Mouse (Mus musculus) G1E (cell line): ENCODE measurements at regions not wholly inside any gene's neighbourhood (a gene's known extent, or its start where the extent isn't known, plus 50 kb on each side); places are given as distances from the start of the nearest gene placed in this dataset.

ENCODE experiments used
- ATAC-seq: 2 replicates; pipeline ENCODE4 v1.8.0; 2016; ENCODE audit warnings: mild to moderate bottlenecking; ENCODE audit not compliant: insufficient number of reproducible peaks, poor library complexity, low FRiP score, severe bottlenecking; ENCODE audit errors: extremely low read depth
- DNase-seq: peaks from one replicate; pipeline ENCODE4 v3.0.0; 2012; ENCODE audit warnings: low spot score
- H3K27me3 ChIP-seq: 2 replicates; pipeline ENCODE4 v1.6.1; 2012; ENCODE audit warnings: mild to moderate bottlenecking, low read length, inconsistent platforms; ENCODE audit not compliant: insufficient read depth
- H3K36me3 ChIP-seq: replicated peaks from 2 replicates; pipeline ENCODE3; 2012; ENCODE audit warnings: mild to moderate bottlenecking, inconsistent platforms
- H3K4me1 ChIP-seq: 2 replicates; pipeline ENCODE4 v1.6.1; 2012; ENCODE audit warnings: low read depth, low read length, inconsistent platforms, mixed read lengths; ENCODE audit not compliant: insufficient read depth
- H3K4me3 ChIP-seq: 2 replicates; pipeline ENCODE4 v1.5.1; 2012; ENCODE audit warnings: low read depth, mild to moderate bottlenecking, inconsistent platforms, low read length, moderate library complexity, mixed read lengths
- H3K9me3 ChIP-seq: replicated peaks from 2 replicates; pipeline ENCODE4 v1.6.1; 2012; ENCODE audit warnings: inconsistent platforms
- CTCF ChIP-seq: IDR thresholded peaks from 2 replicates; pipeline ENCODE4 v1.5.1; 2012; ENCODE audit warnings: low read depth, low read length, inconsistent platforms, mixed read lengths
- GATA1 ChIP-seq: IDR thresholded peaks from 2 replicates; pipeline ENCODE4 v1.6.1; 2012; ENCODE audit warnings: borderline replicate concordance, low read length, inconsistent platforms, mixed read lengths
- GATA2 ChIP-seq: IDR thresholded peaks from 2 replicates; pipeline ENCODE4 v1.6.1; 2012; ENCODE audit warnings: low read depth, low read length, inconsistent platforms, borderline replicate concordance
- POLR2AphosphoS5 ChIP-seq: IDR thresholded peaks from 2 replicates; pipeline ENCODE4 v1.6.1; 2012; ENCODE audit warnings: low read depth, low read length, inconsistent platforms; ENCODE audit not compliant: insufficient replicate concordance
- TAL1 ChIP-seq: conservative IDR thresholded peaks from 2 replicates; pipeline ENCODE4 v1.6.1; 2012; ENCODE audit warnings: low read depth, low read length, inconsistent platforms, mixed read lengths

- H3K4me3 ChIP-seq: no peak overlapping the region
- ATAC-seq: no peak
- H3K36me3 ChIP-seq: no peaks in the 10 kb centered on the region
- no peak for DNase-seq
- H3K9me3 ChIP-seq: peaks cover 70% of the 10 kb centered on the region
- H3K4me1 ChIP-seq: no peaks in the 10 kb centered on the region
- TF ChIP-seq GATA1: no peak
- TF ChIP-seq POLR2AphosphoS5: no peak
- TF ChIP-seq CTCF: no peak
- TF ChIP-seq GATA2: no peak
- no peak for TF ChIP-seq TAL1
- no peaks in the 10 kb centered on the region for H3K27me3 ChIP-seq
These were observed 239.6 kb upstream of the Zdhhc25 start for GRCm38 (mm10) chr15:88360375-88361035.

- no peak for TF ChIP-seq GATA2
- no peak for TF ChIP-seq GATA1
- TF ChIP-seq POLR2AphosphoS5: no peak
- no peak for TF ChIP-seq TAL1
- TF ChIP-seq CTCF: no peak
- ATAC-seq (no peak), DNase-seq (no peak)
- Histone ChIP-seq H3K36me3 (no peaks in the 10 kb centered on the region), H3K4me3 (no peak overlapping the region), H3K4me1 (no peaks in the 10 kb centered on the region), H3K9me3 (peaks cover 72% of the 10 kb centered on the region), H3K27me3 (no peaks in the 10 kb centered on the region)
These were observed 238.8 kb upstream of the Zdhhc25 start for GRCm38 (mm10) chr15:88361351-88361750.

GRCm38 (mm10) chr15:88362966-88363365 is 237.1 kb upstream of the Zdhhc25 start:
- no peak overlapping the region for H3K4me3 ChIP-seq
- no peaks in the 10 kb centered on the region for H3K36me3 ChIP-seq
- H3K9me3 ChIP-seq: peaks cover 67% of the 10 kb centered on the region
- H3K4me1 ChIP-seq: no peaks in the 10 kb centered on the region
- no peaks in the 10 kb centered on the region for H3K27me3 ChIP-seq
- DNase-seq: no peak
- no peak for TF ChIP-seq GATA1
- no peak for TF ChIP-seq CTCF
- no peak for TF ChIP-seq GATA2
- TF ChIP-seq POLR2AphosphoS5: no peak
- TF ChIP-seq TAL1: no peak
- no peak for ATAC-seq

- Histone ChIP-seq H3K4me3 (no peak overlapping the region), H3K36me3 (no peaks in the 10 kb centered on the region), H3K9me3 (peaks cover 66% of the 10 kb centered on the region), H3K4me1 (no peaks in the 10 kb centered on the region), H3K27me3 (no peaks in the 10 kb centered on the region)
- TF ChIP-seq GATA2: no peak
- no peak for TF ChIP-seq POLR2AphosphoS5
- TF ChIP-seq GATA1: no peak
- TF ChIP-seq CTCF: no peak
- no peak for TF ChIP-seq TAL1
- DNase-seq (no peak), ATAC-seq (no peak)
These were observed 229.7 kb upstream of the Zdhhc25 start for GRCm38 (mm10) chr15:88370366-88370765.

- H3K36me3 ChIP-seq: no peaks in the 10 kb centered on the region
- TF ChIP-seq GATA1: no peak
- no peak for TF ChIP-seq GATA2
- TF ChIP-seq CTCF: no peak
- TF ChIP-seq TAL1: no peak
- TF ChIP-seq POLR2AphosphoS5: no peak
- no peak for DNase-seq
- ATAC-seq: no peak
- H3K4me3 ChIP-seq: no peak overlapping the region
- peaks cover 68% of the 10 kb centered on the region for H3K9me3 ChIP-seq
- H3K4me1 ChIP-seq: no peaks in the 10 kb centered on the region
- H3K27me3 ChIP-seq: no peaks in the 10 kb centered on the region
These were observed 228.1 kb upstream of the Zdhhc25 start for GRCm38 (mm10) chr15:88372039-88372438.

- H3K27me3 ChIP-seq: no peaks in the 10 kb centered on the region
- H3K36me3 ChIP-seq: no peaks in the 10 kb centered on the region
- no peak for DNase-seq
- H3K4me3 ChIP-seq: no peak overlapping the region
- peaks cover 74% of the 10 kb centered on the region for H3K9me3 ChIP-seq
- TF ChIP-seq CTCF: no peak
- TF ChIP-seq POLR2AphosphoS5: no peak
- no peak for TF ChIP-seq TAL1
- TF ChIP-seq GATA2: no peak
- TF ChIP-seq GATA1: no peak
- ATAC-seq: no peak
- no peaks in the 10 kb centered on the region for H3K4me1 ChIP-seq
These were observed 226.2 kb upstream of the Zdhhc25 start for GRCm38 (mm10) chr15:88373923-88374322.
